ENCODE assay signal across 35 mouse cellular contexts in the genomic region with DNA sequence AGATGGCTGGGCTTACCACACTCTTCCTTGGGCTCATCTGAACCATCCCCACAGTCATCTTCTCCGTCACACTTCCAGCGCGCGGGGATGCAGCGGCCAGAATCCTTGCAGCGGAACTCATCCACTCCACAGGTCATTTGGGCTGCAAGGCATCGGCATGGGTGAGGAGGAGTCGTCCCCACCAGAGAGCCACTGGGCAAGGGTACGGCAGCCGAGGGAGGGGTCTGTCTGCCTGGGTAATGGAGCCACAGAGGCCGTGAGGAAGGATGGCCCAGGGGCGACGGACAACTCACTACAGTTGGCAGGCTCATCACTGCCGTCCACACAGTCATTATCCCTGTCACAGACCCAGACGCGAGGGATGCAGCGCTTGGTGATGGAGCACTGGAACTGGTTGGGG. TPM values are rescaled to one million over a fixed set of nuclear protein-coding genes. Genes with fewer than 3 reads are reported as not detected.
"Had no signal": no experiment of that assay in that cellular context is flagged by ENCODE, and none has a peak within 500 bp of the region (broad histone marks: within the 10 kb centered on the region; RNA-seq: fewer than 3 reads in every experiment).

No protein-coding gene starts in this region.

- H3K9me3 ChIP-seq: heart, embryonic 10.5 days; heart, embryonic 12.5 days; heart, embryonic 13.5 days; heart, embryonic 15.5 days; hindbrain, embryonic 10.5 days; hindbrain, embryonic 12.5 days; hindbrain, embryonic 13.5 days; hindbrain, embryonic 15.5 days; intestine, embryonic 15.5 days; kidney, embryonic 15.5 days had no signal

- H3K27me3 ChIP-seq: heart, embryonic 12.5 days; heart, embryonic 13.5 days; heart, embryonic 15.5 days; hindbrain, embryonic 12.5 days; hindbrain, embryonic 13.5 days; hindbrain, embryonic 15.5 days; intestine, embryonic 15.5 days; kidney, embryonic 15.5 days had no signal

- H3K9ac ChIP-seq: heart, embryonic 12.5 days; heart, embryonic 13.5 days; heart, embryonic 15.5 days; hindbrain, embryonic 12.5 days; hindbrain, embryonic 13.5 days; hindbrain, embryonic 14.5 days; hindbrain, embryonic 15.5 days; intestine, embryonic 15.5 days; kidney, embryonic 15.5 days had no signal

- DNase-seq: heart, postnatal 10 days; heart, postnatal 14 days; heart, postnatal 36 days; heart, postnatal 4 days; kidney, adult 11 months; kidney, adult 18-20 months; kidney, adult 2 months; kidney, adult 8-10 months; kidney, adult 9 months; kidney, postnatal 10 days; kidney, postnatal 14 days; kidney, postnatal 25 days; kidney, postnatal 36 days; kidney, postnatal 4 days; layer of hippocampus, adult 9-11 months; layer of hippocampus, postnatal 36 days had no signal

- H3K4me2 ChIP-seq: heart, embryonic 11.5 days; heart, embryonic 12.5 days; heart, embryonic 13.5 days; heart, embryonic 15.5 days; hindbrain, embryonic 12.5 days; hindbrain, embryonic 13.5 days; hindbrain, embryonic 14.5 days; hindbrain, embryonic 15.5 days; intestine, embryonic 15.5 days; kidney, embryonic 15.5 days had no signal

- H3K4me1 ChIP-seq: heart, embryonic 10.5 days; heart, embryonic 12.5 days; heart, embryonic 13.5 days; heart, embryonic 15.5 days; hindbrain, embryonic 10.5 days; hindbrain, embryonic 12.5 days; hindbrain, embryonic 13.5 days; hindbrain, embryonic 15.5 days; intestine, embryonic 15.5 days; kidney, embryonic 15.5 days had no signal

- ATAC-seq: inflammation-experienced regulatory T-cells, adult 6 months; intestine, embryonic 15.5 days; intestine, embryonic 16.5 days; intestine, postnatal 0 days had no signal

- H3K4me3 ChIP-seq: heart, embryonic 10.5 days; heart, embryonic 12.5 days; heart, embryonic 13.5 days; heart, embryonic 15.5 days; hindbrain, embryonic 10.5 days; hindbrain, embryonic 12.5 days; hindbrain, embryonic 13.5 days; hindbrain, embryonic 15.5 days; intestine, embryonic 15.5 days; kidney, embryonic 15.5 days; layer of hippocampus, adult 2 months; left cerebral cortex, adult 2 months had no signal

- H3K27ac ChIP-seq: heart, embryonic 10.5 days; heart, embryonic 13.5 days; heart, embryonic 15.5 days; hindbrain, embryonic 10.5 days; hindbrain, embryonic 12.5 days; hindbrain, embryonic 13.5 days; hindbrain, embryonic 14.5 days; hindbrain, embryonic 15.5 days; intestine, embryonic 15.5 days; kidney, embryonic 15.5 days; kidney, postnatal 0 days; layer of hippocampus, adult 2 months; left cerebral cortex, adult 2 months had no signal

RNA-seq across cellular contexts. Expression of a gene that starts 15.5 kb away (rescaled TPM):
- total RNA-seq: hematopoietic stem cell, adult 5-6 weeks had no signal
- polyA plus RNA-seq: inflammation-experienced regulatory T-cells, adult 6 months had no signal

RNA-seq across cellular contexts. Expression of a gene that starts 35.1 kb away (rescaled TPM):
- total RNA-seq: hematopoietic stem cell, adult 5-6 weeks had no signal
- polyA plus RNA-seq: inflammation-experienced regulatory T-cells, adult 6 months had no signal

RNA-seq across cellular contexts. Expression of a gene that starts 48.4 kb away (rescaled TPM):
- total RNA-seq: hematopoietic stem cell, adult 5-6 weeks had no signal
- polyA plus RNA-seq: hindbrain, embryonic 14.5 days had no signal
